Mouse (Mus musculus): Measurements from ENCODE around the gene Pstpip1. TPM values are rescaled to one million over a fixed set of nuclear protein-coding genes. Genes with fewer than 3 reads are reported as not detected.

Pstpip1 gene
- total RNA-seq, 2 experiments from 2014 or later, result 0.52 to 0.71 TPM

- peak; percentile 61 for DNase-seq (ENCODE audit: low spot score)
Observed at GRCm38 (mm10) chr9:56151745-56152481, 62.2 kb downstream of the Pstpip1 start.

DNA sequence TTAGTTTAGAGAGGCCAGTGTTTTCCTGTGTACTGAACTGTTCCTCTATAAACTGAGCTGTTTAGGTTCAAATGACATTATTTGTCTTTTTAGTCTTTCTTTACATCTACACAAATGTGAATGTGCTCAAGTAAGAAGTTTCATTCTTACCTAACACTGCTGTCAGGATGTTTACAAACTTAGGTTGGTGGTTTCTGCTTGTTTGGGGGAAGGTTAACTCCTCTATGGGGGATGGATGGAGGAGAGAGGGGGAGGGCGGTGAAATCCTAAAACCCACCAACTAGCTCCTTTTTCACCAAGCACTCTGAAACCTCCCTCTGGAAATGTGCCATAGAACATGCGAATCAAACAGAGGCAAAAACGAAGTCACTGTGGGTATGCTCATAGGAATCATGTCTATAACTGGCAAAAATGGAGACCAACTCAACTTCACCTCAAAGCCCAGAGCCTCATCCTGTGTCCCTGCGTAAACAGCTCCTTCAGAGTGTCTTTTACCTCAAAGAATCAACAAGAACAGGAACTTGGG lies 62.8 kb downstream of the Pstpip1 start:
- DNase-seq (ENCODE audit: low spot score), result no peak

DNA sequence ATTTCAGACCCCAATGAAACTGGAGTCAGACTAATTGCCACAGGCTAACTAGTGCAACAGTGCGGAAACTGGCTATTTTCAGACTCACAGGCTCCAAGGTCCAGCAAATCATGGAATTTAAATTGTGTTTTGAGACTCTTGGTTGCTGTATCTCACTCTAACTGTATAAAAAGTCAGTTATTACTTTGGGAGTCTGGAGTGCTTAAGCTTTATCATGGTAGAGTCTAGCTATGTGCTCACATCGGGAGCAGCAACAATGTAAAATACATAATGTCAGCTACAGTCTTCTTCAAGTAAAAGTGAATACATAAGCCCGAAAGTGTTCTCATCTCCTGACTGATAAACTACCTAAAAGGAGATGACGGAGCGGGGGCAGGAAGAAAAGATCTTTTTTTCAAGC lies 64.8 kb downstream of the Pstpip1 start:
- no peak for DNase-seq (ENCODE audit: low spot score)

- DNase-seq (ENCODE audit: low spot score), result no peak
Observed at GRCm38 (mm10) chr9:56158077-56158476, 68.3 kb downstream of the Pstpip1 start.

DNA sequence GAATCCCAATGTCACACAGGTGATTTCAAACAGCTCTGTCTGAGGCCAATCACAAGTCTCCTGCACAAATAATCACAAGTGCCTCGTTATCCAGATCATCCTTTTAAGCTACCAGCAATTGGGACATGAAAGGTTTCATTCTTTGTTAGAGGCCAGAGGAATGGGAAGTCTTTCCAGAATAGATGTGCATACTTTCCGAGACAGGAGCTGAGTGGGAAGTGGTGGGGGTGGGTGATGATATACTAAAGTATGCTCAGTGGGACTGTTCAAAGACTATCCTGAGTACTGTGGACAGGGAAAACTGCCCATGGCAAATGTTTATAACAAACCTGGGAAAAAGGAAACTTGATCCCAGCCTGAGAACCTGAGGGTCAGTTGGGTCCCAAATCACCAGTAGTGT lies 69.7 kb downstream of the Pstpip1 start:
- no peak for DNase-seq (ENCODE audit: low spot score)

DNA sequence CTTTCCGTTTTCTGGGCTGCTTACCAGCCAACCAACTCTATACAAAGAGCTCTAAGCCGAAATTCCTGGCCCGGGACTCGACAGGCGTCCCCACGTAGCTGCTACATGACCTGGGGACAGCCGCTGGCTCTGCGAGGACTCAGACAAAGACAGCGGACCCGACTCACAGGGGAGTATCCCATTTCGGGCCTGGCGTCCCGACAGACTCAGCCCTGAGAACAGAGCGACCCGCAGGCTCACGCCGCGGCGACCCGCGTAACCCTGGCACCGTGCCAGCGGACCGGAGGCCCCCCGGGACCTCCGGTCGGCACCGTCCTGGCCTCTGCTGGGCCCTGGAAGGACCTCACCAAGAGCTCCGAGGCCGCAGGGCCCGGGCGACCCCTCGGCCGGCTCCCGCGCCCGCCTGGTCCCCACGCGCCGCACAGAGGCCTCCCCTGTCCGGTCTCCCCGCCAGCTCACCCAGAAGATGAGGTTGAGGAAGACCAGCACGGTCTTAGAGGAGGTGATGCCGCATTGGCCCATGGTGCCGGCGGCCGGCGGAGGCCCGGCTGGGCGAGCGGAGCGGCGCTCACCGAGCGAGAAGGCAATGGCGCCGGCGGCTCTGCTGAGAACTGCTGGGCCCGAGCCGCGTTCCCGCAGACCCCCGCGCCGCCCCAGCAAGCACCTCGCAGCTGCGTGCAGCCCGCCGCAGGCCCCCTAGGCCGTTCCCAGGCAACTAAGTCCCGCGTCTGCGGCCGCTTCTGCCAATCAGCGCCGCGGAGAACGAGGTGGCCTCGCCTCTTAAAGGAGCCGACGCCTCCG lies 70.8 kb downstream of the Pstpip1 start:
- DNase-seq (ENCODE audit: low spot score), result peak; percentile 87

DNA sequence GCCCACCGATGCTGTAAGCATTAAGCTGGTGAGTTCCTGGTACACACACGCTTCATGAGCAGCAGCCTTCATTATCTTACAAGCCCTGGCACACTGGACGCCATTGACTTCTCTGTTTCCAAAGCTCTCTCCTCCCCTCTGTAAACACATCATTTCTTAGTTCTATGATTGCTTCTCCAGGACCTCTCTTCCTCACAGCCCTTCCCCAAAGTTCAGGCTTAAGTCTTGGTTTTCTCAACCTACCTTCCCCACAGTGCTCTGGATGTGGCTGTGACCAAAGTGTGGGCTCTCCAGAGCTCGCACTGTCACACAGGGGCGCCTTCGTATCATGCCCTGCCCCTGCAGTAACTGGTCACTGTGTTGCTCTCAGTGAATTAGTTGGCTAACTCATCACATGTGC lies 75.6 kb downstream of the Pstpip1 start, which contains the start of gene Tspan3:
Gene Tspan3, minus strand, starts transcription at position 101 of the 400 bp plus-strand sequence.
- no peak for DNase-seq (ENCODE audit: low spot score)

DNA sequence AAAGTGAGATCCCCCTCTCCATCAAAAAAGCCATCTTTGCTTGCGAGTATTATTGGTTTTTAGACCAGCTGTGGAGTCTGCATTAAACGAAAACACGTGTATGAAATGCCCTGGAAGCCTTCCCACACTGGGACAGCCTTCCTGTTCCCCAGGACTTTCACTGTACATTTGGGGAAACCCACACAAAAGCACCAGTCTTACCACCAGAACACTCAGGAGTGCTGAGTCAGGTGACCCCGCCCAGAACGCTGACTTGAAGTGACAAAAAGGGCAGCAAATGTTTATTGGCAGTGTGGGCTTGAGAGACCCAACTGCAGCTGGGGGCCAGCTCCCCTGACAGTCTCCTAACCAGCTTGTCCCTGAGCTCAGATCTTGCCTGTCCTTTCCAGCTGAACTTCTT lies 76.4 kb downstream of the Pstpip1 start:
- DNase-seq (ENCODE audit: low spot score), result no peak

DNA sequence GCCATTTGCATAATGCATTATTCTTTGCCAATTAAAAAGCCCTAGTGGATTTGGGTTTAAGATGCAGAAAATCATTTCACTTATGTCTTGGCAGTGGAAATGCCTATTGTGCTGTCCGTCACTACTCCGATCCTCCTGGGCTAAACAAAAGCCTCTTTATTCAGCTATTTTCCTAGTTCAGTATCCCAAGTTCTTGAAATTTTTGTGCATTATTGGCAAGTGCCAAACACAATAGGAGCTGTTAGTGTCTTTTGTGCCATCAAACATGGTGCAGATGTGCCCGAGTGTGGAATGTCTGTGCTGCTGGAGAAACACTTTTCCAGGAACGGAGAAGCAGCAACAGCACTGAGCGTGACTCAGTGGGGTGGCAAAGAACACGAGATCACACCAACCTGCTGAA lies 77.9 kb downstream of the Pstpip1 start:
- DNase-seq (ENCODE audit: low spot score), result no peak

- DNase-seq (ENCODE audit: low spot score), result no peak
Observed at GRCm38 (mm10) chr9:56175316-56175715, 85.6 kb downstream of the Pstpip1 start.

- DNase-seq (ENCODE audit: low spot score), result no peak
Observed at GRCm38 (mm10) chr9:56177354-56177753, 87.6 kb downstream of the Pstpip1 start.

Other genes starting within 250 kb of the Pstpip1 start
- 1 to 10 TPM; 8.1 to 9.7 TPM for gene Scaper, start 151.8 kb upstream of the Pstpip1 start, total RNA-seq (2021)
- not detected for gene 4930563M21Rik, start 79.4 kb upstream of the Pstpip1 start, total RNA-seq (2021)
- 10 to 100 TPM; 19.6 to 21.4 TPM for gene Rcn2, start 48.1 kb upstream of the Pstpip1 start, total RNA-seq (2021)
- gene Tspan3, start 75.5 kb downstream of the Pstpip1 start, total RNA-seq (2021), result 100 to 1,000 TPM; 112 to 113 TPM

All from gastrocnemius, adult 18-20 months (tissue).